Comparison of ENCODE assay signal across 19 mouse cellular contexts in the genomic region with DNA sequence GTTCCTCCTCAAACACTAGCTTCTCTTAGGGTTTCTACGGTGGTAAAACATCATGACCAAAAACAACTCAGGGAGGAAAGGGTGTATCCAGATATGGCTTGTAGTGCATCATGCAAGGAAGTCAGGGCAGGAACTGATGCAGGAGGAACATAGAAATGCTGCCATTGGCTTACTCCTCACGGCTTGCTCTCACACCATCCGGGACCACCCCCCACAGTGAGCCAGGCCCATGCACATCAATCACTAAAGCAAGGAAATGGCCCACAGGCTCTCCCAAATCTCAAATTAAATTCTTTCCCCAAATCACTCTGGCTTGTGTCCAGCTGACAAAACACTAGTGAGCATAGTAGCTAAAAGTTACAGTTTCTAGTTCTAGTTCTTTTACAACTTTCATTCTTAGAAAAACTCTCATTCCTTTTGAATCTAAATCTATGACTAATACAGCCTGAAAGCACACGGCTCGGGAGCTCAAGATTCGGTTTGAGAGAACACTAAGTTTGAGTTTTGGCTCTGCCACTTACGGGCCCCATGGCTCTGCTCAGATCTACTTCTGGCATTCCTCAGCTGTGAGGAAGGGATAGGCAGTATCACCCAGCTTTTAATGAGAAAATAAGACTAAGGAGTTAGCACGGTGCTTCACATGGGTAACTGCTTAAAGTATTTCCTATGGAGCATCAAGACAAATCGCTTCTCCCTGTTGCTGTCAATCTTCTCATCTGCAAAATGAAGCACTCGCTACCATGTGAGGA. TPM values are rescaled to one million over a fixed set of nuclear protein-coding genes. Genes with fewer than 3 reads are reported as not detected.
DNase-seq lines count a peak whose midpoint lies in the region; ATAC-seq and TF ChIP-seq lines count a peak whose summit lies in the region.
"Had no signal": no experiment of that assay in that cellular context is flagged by ENCODE, and none has a peak within 500 bp of the region (broad histone marks: within the 10 kb centered on the region; RNA-seq: fewer than 3 reads in every experiment).

No protein-coding gene starts in this region.

- ATAC-seq in kidney, postnatal 0 days (replicated peaks; ENCODE audit: low FRiP score, low read depth) = no peak
- no peak for ATAC-seq in kidney, embryonic 16.5 days (ENCODE audit: low FRiP score, low TSS enrichment)
- ATAC-seq in limb, embryonic 12.5 days (ENCODE audit: insufficient number of reproducible peaks, insufficient read depth, low FRiP score, low TSS enrichment, low read depth) = no peak
- no peak for ATAC-seq in midbrain, embryonic 14.5 days (ENCODE audit: low FRiP score, low TSS enrichment)
- ATAC-seq: forebrain, embryonic 16.5 days had no signal

- H3K27ac ChIP-seq in kidney, postnatal 0 days = no peak overlapping the region; the same call in 1 of the 2 replicates
- no peak overlapping the region for H3K27ac ChIP-seq in kidney, embryonic 16.5 days (ENCODE audit: low read length)
- H3K27ac ChIP-seq in embryonic facial prominence, embryonic 10.5 days (replicated peaks) = no peak overlapping the region
- peak overlapping the region; percentile 70 for H3K27ac ChIP-seq in limb, embryonic 12.5 days
- no peak overlapping the region for H3K27ac ChIP-seq in midbrain, embryonic 14.5 days (replicated peaks; ENCODE audit: low read depth, low read length)
- H3K27ac ChIP-seq: liver, embryonic 14.5 days; stomach, postnatal 0 days had no signal

- DNase-seq in kidney, postnatal 0 days (ENCODE audit: low spot score) = peak; percentile 58
- DNase-seq in R1 (ENCODE audit: low read depth, low spot score) = peak; percentile 14
- peak; percentile 31 for DNase-seq in embryonic facial prominence, embryonic 10.5 days (ENCODE audit: low spot score)
- DNase-seq in midbrain, embryonic 14.5 days = no peak
- DNase-seq in thymus, postnatal 36 days = no peak
- no peak for DNase-seq in frontal cortex, postnatal 10 days (ENCODE audit: low spot score in 2 of 2)
- DNase-seq: cerebellum, adult 2 months; gastrocnemius, postnatal 10 days; kidney, adult 8-10 months; layer of hippocampus, postnatal 36 days; lung, postnatal 14 days; thymus, postnatal 14 days had no signal

- 35% methylated on average over 10 of the region's 10 CpGs for WGBS in kidney, postnatal 0 days
- 49% methylated on average over 10 of the region's 10 CpGs for WGBS in kidney, embryonic 16.5 days
- WGBS in embryonic facial prominence, embryonic 10.5 days = 68% methylated on average over 10 of the region's 10 CpGs
- 43% methylated on average over 10 of the region's 10 CpGs for WGBS in limb, embryonic 12.5 days
- WGBS in midbrain, embryonic 14.5 days = 73% methylated on average over 10 of the region's 10 CpGs

- H3K36me3 ChIP-seq in kidney, postnatal 0 days (ENCODE audit: insufficient read depth, low read length) = peaks cover 15% of the 10 kb centered on the region; the same call in 1 of the 2 replicates
- H3K36me3 ChIP-seq in kidney, embryonic 16.5 days (ENCODE audit: insufficient read depth, low read length) = no peaks in the 10 kb centered on the region
- H3K36me3 ChIP-seq in embryonic facial prominence, embryonic 10.5 days (replicated peaks) = peaks cover 10% of the 10 kb centered on the region; the same call in 1 of the 2 replicates
- H3K36me3 ChIP-seq in limb, embryonic 12.5 days = peaks cover 14% of the 10 kb centered on the region
- H3K36me3 ChIP-seq in midbrain, embryonic 14.5 days (ENCODE audit: control insufficient read depth, insufficient read depth, low read length) = no peaks in the 10 kb centered on the region

- no peak overlapping the region for H3K4me3 ChIP-seq in kidney, postnatal 0 days (replicated peaks; ENCODE audit: low read depth, low read length)
- H3K4me3 ChIP-seq in kidney, embryonic 16.5 days (ENCODE audit: low read length) = no peak overlapping the region
- H3K4me3 ChIP-seq in embryonic facial prominence, embryonic 10.5 days = no peak overlapping the region
- no peak overlapping the region for H3K4me3 ChIP-seq in limb, embryonic 12.5 days (replicated peaks)
- H3K4me3 ChIP-seq in midbrain, embryonic 14.5 days (replicated peaks; ENCODE audit: low read depth, low read length) = no peak overlapping the region
- H3K4me3 ChIP-seq: erythroblast, embryonic 14.5 days had no signal

- no peaks in the 10 kb centered on the region for H3K27me3 ChIP-seq in kidney, postnatal 0 days (ENCODE audit: insufficient read depth, low read length)
- H3K27me3 ChIP-seq in kidney, embryonic 16.5 days (ENCODE audit: insufficient read depth, low read length) = no peaks in the 10 kb centered on the region
- H3K27me3 ChIP-seq in embryonic facial prominence, embryonic 10.5 days (replicated peaks; ENCODE audit: low read depth, poor library complexity, severe bottlenecking) = no peaks in the 10 kb centered on the region
- no peaks in the 10 kb centered on the region for H3K27me3 ChIP-seq in limb, embryonic 12.5 days
- no peaks in the 10 kb centered on the region for H3K27me3 ChIP-seq in midbrain, embryonic 14.5 days (ENCODE audit: control insufficient read depth, insufficient read depth, low read length)

- H3K9me3 ChIP-seq in kidney, postnatal 0 days (replicated peaks; ENCODE audit: low read length) = no peaks in the 10 kb centered on the region
- no peaks in the 10 kb centered on the region for H3K9me3 ChIP-seq in kidney, embryonic 16.5 days (ENCODE audit: low read length)
- H3K9me3 ChIP-seq in embryonic facial prominence, embryonic 10.5 days = no peaks in the 10 kb centered on the region
- no peaks in the 10 kb centered on the region for H3K9me3 ChIP-seq in limb, embryonic 12.5 days
- H3K9me3 ChIP-seq in midbrain, embryonic 14.5 days (ENCODE audit: control insufficient read depth, low read length) = no peaks in the 10 kb centered on the region

- H3K9ac ChIP-seq in kidney, postnatal 0 days (ENCODE audit: low read depth, low read length) = no peak overlapping the region
- no peak overlapping the region for H3K9ac ChIP-seq in kidney, embryonic 16.5 days (replicated peaks; ENCODE audit: low read length)
- H3K9ac ChIP-seq in limb, embryonic 12.5 days (replicated peaks) = no peak overlapping the region
- no peak overlapping the region for H3K9ac ChIP-seq in midbrain, embryonic 14.5 days (replicated peaks; ENCODE audit: low read length)
- H3K9ac ChIP-seq: liver, embryonic 14.5 days had no signal

- no peak for TF ChIP-seq CTCF in kidney, postnatal 0 days (IDR thresholded peaks at IDR 0.05; ENCODE audit: low read depth)

- H3K4me2 ChIP-seq in kidney, postnatal 0 days (ENCODE audit: low read length) = no peak overlapping the region
- no peak overlapping the region for H3K4me2 ChIP-seq in kidney, embryonic 16.5 days (replicated peaks; ENCODE audit: low read depth, low read length)
- H3K4me2 ChIP-seq in limb, embryonic 12.5 days = no peak overlapping the region
- H3K4me2 ChIP-seq in midbrain, embryonic 14.5 days (ENCODE audit: low read length) = no peak overlapping the region
- H3K4me2 ChIP-seq: midbrain, embryonic 11.5 days had no signal

- H3K4me1 ChIP-seq in kidney, postnatal 0 days (replicated peaks; ENCODE audit: insufficient read depth, low read length) = no peaks in the 10 kb centered on the region
- peaks cover 7% of the 10 kb centered on the region for H3K4me1 ChIP-seq in kidney, embryonic 16.5 days (ENCODE audit: insufficient read depth, low read length)
- 0 out of 2 replicates have a peak, but pooled peaks cover 8% of the 10 kb centered on the region for H3K4me1 ChIP-seq in embryonic facial prominence, embryonic 10.5 days
- peaks cover 9% of the 10 kb centered on the region for H3K4me1 ChIP-seq in limb, embryonic 12.5 days (replicated peaks)
- H3K4me1 ChIP-seq in midbrain, embryonic 14.5 days (ENCODE audit: control insufficient read depth, insufficient read depth, low read length) = no peaks in the 10 kb centered on the region

RNA-seq across cellular contexts. Expression of a gene that starts 15.9 kb away (rescaled TPM):
- 9.6 and 10.4 TPM in 2 replicates for polyA plus RNA-seq in kidney, postnatal 0 days (2015; fragmentation: Nextera tagmentation; extraction: Ambion mirVana)
- 13.8 and 17.4 TPM in 2 replicates for polyA plus RNA-seq in kidney, embryonic 16.5 days (2015; fragmentation: Nextera tagmentation; extraction: Ambion mirVana)
- 8.3 and 10.0 TPM in 2 replicates for polyA plus RNA-seq in embryonic facial prominence, embryonic 10.5 days (2016; fragmentation: Nextera tagmentation; extraction: Ambion mirVana)
- 14.9 and 18.4 TPM in 2 replicates for polyA plus RNA-seq in limb, embryonic 12.5 days (2016; fragmentation: Nextera tagmentation; extraction: Ambion mirVana)
- 6.9 and 11.8 TPM in 2 replicates for polyA plus RNA-seq in midbrain, embryonic 14.5 days (2014; fragmentation: Nextera tagmentation; extraction: Ambion mirVana)

RNA-seq across cellular contexts. Expression of a gene that starts 16.0 kb away (rescaled TPM):
- polyA plus RNA-seq in kidney, postnatal 0 days (2015; fragmentation: Nextera tagmentation; extraction: Ambion mirVana) = 53.5 and 62.5 TPM in 2 replicates
- polyA plus RNA-seq in kidney, embryonic 16.5 days (2015; fragmentation: Nextera tagmentation; extraction: Ambion mirVana) = 73.5 and 77.6 TPM in 2 replicates
- 139 and 149 TPM in 2 replicates for polyA plus RNA-seq in embryonic facial prominence, embryonic 10.5 days (2016; fragmentation: Nextera tagmentation; extraction: Ambion mirVana)
- polyA plus RNA-seq in limb, embryonic 12.5 days (2016; fragmentation: Nextera tagmentation; extraction: Ambion mirVana) = 132 and 138 TPM in 2 replicates
- polyA plus RNA-seq in midbrain, embryonic 14.5 days (2014; fragmentation: Nextera tagmentation; extraction: Ambion mirVana) = 159 and 200 TPM in 2 replicates

RNA-seq across cellular contexts. Expression of a gene that starts 49.3 kb away (rescaled TPM):
- 9.7 and 11.9 TPM in 2 replicates for polyA plus RNA-seq in kidney, postnatal 0 days (2015; fragmentation: Nextera tagmentation; extraction: Ambion mirVana)
- 17.2 and 18.2 TPM in 2 replicates for polyA plus RNA-seq in kidney, embryonic 16.5 days (2015; fragmentation: Nextera tagmentation; extraction: Ambion mirVana)
- polyA plus RNA-seq in embryonic facial prominence, embryonic 10.5 days (2016; fragmentation: Nextera tagmentation; extraction: Ambion mirVana) = 30.0 and 30.7 TPM in 2 replicates
- polyA plus RNA-seq in limb, embryonic 12.5 days (2016; fragmentation: Nextera tagmentation; extraction: Ambion mirVana) = 23.1 and 23.9 TPM in 2 replicates
- polyA plus RNA-seq in midbrain, embryonic 14.5 days (2014; fragmentation: Nextera tagmentation; extraction: Ambion mirVana) = 6.8 and 8.6 TPM in 2 replicates

Comparison
In these comparisons a context has a peak if more than half of its experiments do, and no peak if none do; other contexts are left out.
1. DNase-seq: peak in kidney, postnatal 0 days (single experiment), R1 (single experiment) and embryonic facial prominence, embryonic 10.5 days (single experiment); none in midbrain, embryonic 14.5 days (single experiment), thymus, postnatal 36 days (0 of 2) and frontal cortex, postnatal 10 days (0 of 2).